Mouse (Mus musculus) midbrain, embryonic 13.5 days (tissue): Measurements from ENCODE around the gene Ppp4r2. TPM values are rescaled to one million over a fixed set of nuclear protein-coding genes. Genes with fewer than 3 reads are reported as not detected.

ENCODE experiments used
- ATAC-seq: fragments of 200-750 bp; cut with Nextera tagmentation; 2 replicates; pipeline ENCODE4 v1.8.0; 2017; ENCODE audit warnings: mild to moderate bottlenecking, moderate TSS enrichment, moderate library complexity
- H3K27ac ChIP-seq: fragments of 300-500 bp; sonication (generic); 2 replicates; pipeline ENCODE4 v1.5.1; 2015; ENCODE audit warnings: inconsistent platforms, mild to moderate bottlenecking, moderate library complexity
- H3K27me3 ChIP-seq: fragments of 300-500 bp; sonication (generic); 2 replicates; pipeline ENCODE4 v1.6.1; 2015; ENCODE audit warnings: mild to moderate bottlenecking, inconsistent platforms
- H3K36me3 ChIP-seq: fragments of 300-500 bp; sonication (generic); 2 replicates; pipeline ENCODE4 v1.6.1; 2015; ENCODE audit warnings: mild to moderate bottlenecking, inconsistent platforms
- H3K4me1 ChIP-seq: fragments of 300-500 bp; sonication (generic); replicated peaks from 2 replicates; pipeline ENCODE4 v1.6.1; 2015; ENCODE audit warnings: inconsistent platforms
- H3K4me2 ChIP-seq: fragments of 300-500 bp; sonication (generic); replicated peaks from 2 replicates; pipeline ENCODE4 v1.6.1; 2015; ENCODE audit warnings: moderate library complexity, mild to moderate bottlenecking, inconsistent platforms
- H3K4me3 ChIP-seq: fragments of 300-500 bp; sonication (generic); replicated peaks from 2 replicates; pipeline ENCODE4 v1.5.1; 2015; ENCODE audit warnings: mild to moderate bottlenecking, inconsistent platforms
- H3K9ac ChIP-seq: fragments of 300-500 bp; sonication (generic); replicated peaks from 2 replicates; pipeline ENCODE4 v1.6.1; 2015; ENCODE audit warnings: mild to moderate bottlenecking, inconsistent platforms
- H3K9me3 ChIP-seq: fragments of 300-500 bp; sonication (generic); 2 replicates; pipeline ENCODE4 v1.6.1; 2016; ENCODE audit warnings: mild to moderate bottlenecking, inconsistent platforms
- WGBS: fragments of 180-500 bp; shearing (Covaris S2); methylation state at CpG from one replicate; pipeline ENCODE4 v1.1.7; 2015; 5-methylcytosine and 5-hydroxymethylcytosine counted together
- polyA plus RNA-seq: library from polyadenylated mRNA; unstranded; fragments of >200 nt; fragmentation: Nextera tagmentation; extraction: Ambion mirVana; gene quantifications from 2 replicates; pipeline ENCODE4 v1.2.1, GENCODE M21; 2015

Ppp4r2 gene
- polyA plus RNA-seq, 1 experiment from 2014 or later: 26.4 TPM

- Histone ChIP-seq H3K9ac (no peak overlapping the region), H3K27ac (no peak overlapping the region), H3K4me2 (no peak overlapping the region), H3K9me3 (no peaks in the 10 kb centered on the region), H3K27me3 (no peaks in the 10 kb centered on the region), H3K4me1 (no peaks in the 10 kb centered on the region), H3K4me3 (no peak overlapping the region), H3K36me3 (no peaks in the 10 kb centered on the region)
- no peak for ATAC-seq
- 71% methylated on average over 1 of the region's 1 CpGs for WGBS
Observed at GRCm38 (mm10) chr6:100807746-100808145, 25.7 kb upstream of the Ppp4r2 start.

GRCm38 (mm10) chr6:100808221-100808778, 25.1 kb upstream of the Ppp4r2 start:
- 95% methylated on average over 6 of the region's 6 CpGs for WGBS

GRCm38 (mm10) chr6:100810117-100810516, 23.3 kb upstream of the Ppp4r2 start:
- H3K36me3 ChIP-seq: no peaks in the 10 kb centered on the region
- no peak overlapping the region for H3K4me3 ChIP-seq
- H3K4me1 ChIP-seq: no peaks in the 10 kb centered on the region
- 91% methylated on average over 4 of the region's 4 CpGs for WGBS
- H3K4me2 ChIP-seq: no peak overlapping the region
- no peaks in the 10 kb centered on the region for H3K27me3 ChIP-seq
- no peaks in the 10 kb centered on the region for H3K9me3 ChIP-seq
- no peak overlapping the region for H3K9ac ChIP-seq
- no peak overlapping the region for H3K27ac ChIP-seq
- ATAC-seq: no peak

More at GRCm38 (mm10) chr6:100808221-100808778, 25.1 kb upstream of the Ppp4r2 start:
- Histone ChIP-seq H3K4me2 (no peak overlapping the region), H3K36me3 (no peaks in the 10 kb centered on the region), H3K27ac (no peak overlapping the region), H3K4me3 (no peak overlapping the region), H3K4me1 (no peaks in the 10 kb centered on the region), H3K27me3 (no peaks in the 10 kb centered on the region), H3K9me3 (no peaks in the 10 kb centered on the region), H3K9ac (no peak overlapping the region)
- ATAC-seq: no peak

- Histone ChIP-seq H3K27ac (no peak overlapping the region), H3K36me3 (no peaks in the 10 kb centered on the region), H3K9me3 (no peaks in the 10 kb centered on the region), H3K4me3 (no peak overlapping the region), H3K27me3 (no peaks in the 10 kb centered on the region), H3K9ac (no peak overlapping the region), H3K4me1 (no peaks in the 10 kb centered on the region), H3K4me2 (no peak overlapping the region)
- ATAC-seq: no peak
- WGBS: 80% methylated on average over 3 of the region's 3 CpGs
Observed at GRCm38 (mm10) chr6:100811731-100812130, 21.7 kb upstream of the Ppp4r2 start.

- WGBS: 97% methylated on average over 2 of the region's 2 CpGs
- no peak for ATAC-seq
- no peaks in the 10 kb centered on the region for H3K9me3 ChIP-seq
- H3K4me1 ChIP-seq: no peaks in the 10 kb centered on the region
- H3K4me2 ChIP-seq: no peak overlapping the region
- no peak overlapping the region for H3K9ac ChIP-seq
- no peaks in the 10 kb centered on the region for H3K36me3 ChIP-seq
- no peak overlapping the region for H3K27ac ChIP-seq
- no peak overlapping the region for H3K4me3 ChIP-seq
- no peaks in the 10 kb centered on the region for H3K27me3 ChIP-seq
Observed at GRCm38 (mm10) chr6:100821367-100821766, 12.1 kb upstream of the Ppp4r2 start.

- H3K4me2 ChIP-seq: no peak overlapping the region
- WGBS: 90% methylated on average over 1 of the region's 1 CpGs
- no peaks in the 10 kb centered on the region for H3K27me3 ChIP-seq
- H3K9ac ChIP-seq: no peak overlapping the region
- no peak overlapping the region for H3K27ac ChIP-seq
- no peaks in the 10 kb centered on the region for H3K9me3 ChIP-seq
- no peaks in the 10 kb centered on the region for H3K4me1 ChIP-seq
- ATAC-seq: no peak
- no peak overlapping the region for H3K4me3 ChIP-seq
- H3K36me3 ChIP-seq: no peaks in the 10 kb centered on the region
Observed at GRCm38 (mm10) chr6:100823356-100823755, 10.1 kb upstream of the Ppp4r2 start.

- no peaks in the 10 kb centered on the region for H3K27me3 ChIP-seq
- H3K9me3 ChIP-seq: no peaks in the 10 kb centered on the region
- WGBS: 65% methylated on average over 7 of the region's 7 CpGs
- no peak overlapping the region for H3K4me2 ChIP-seq
- no peak overlapping the region for H3K4me3 ChIP-seq
- ATAC-seq: no peak
- no peak overlapping the region for H3K27ac ChIP-seq
- no peak overlapping the region for H3K9ac ChIP-seq
- H3K4me1 ChIP-seq: no peaks in the 10 kb centered on the region
- H3K36me3 ChIP-seq: no peaks in the 10 kb centered on the region
Observed at GRCm38 (mm10) chr6:100824381-100824965, 8.9 kb upstream of the Ppp4r2 start.

GRCm38 (mm10) chr6:100826046-100826445, 7.4 kb upstream of the Ppp4r2 start:
- H3K4me3 ChIP-seq: no peak overlapping the region
- WGBS: 92% methylated on average over 6 of the region's 6 CpGs
- H3K9ac ChIP-seq: no peak overlapping the region
- no peak overlapping the region for H3K4me2 ChIP-seq
- no peaks in the 10 kb centered on the region for H3K27me3 ChIP-seq
- no peaks in the 10 kb centered on the region for H3K9me3 ChIP-seq
- H3K4me1 ChIP-seq: no peaks in the 10 kb centered on the region
- no peaks in the 10 kb centered on the region for H3K36me3 ChIP-seq
- no peak overlapping the region for H3K27ac ChIP-seq
- ATAC-seq: no peak

- ATAC-seq: no peak
- Histone ChIP-seq H3K4me2 (no peak overlapping the region), H3K4me1 (no peaks in the 10 kb centered on the region), H3K9me3 (no peaks in the 10 kb centered on the region), H3K27ac (no peak overlapping the region), H3K9ac (no peak overlapping the region), H3K27me3 (no peaks in the 10 kb centered on the region), H3K4me3 (no peak overlapping the region), H3K36me3 (no peaks in the 10 kb centered on the region)
- WGBS: 97% methylated on average over 7 of the region's 7 CpGs
Observed at GRCm38 (mm10) chr6:100828565-100828964, 4.9 kb upstream of the Ppp4r2 start.

- WGBS: 80% methylated on average over 5 of the region's 5 CpGs
- Histone ChIP-seq H3K36me3 (no peaks in the 10 kb centered on the region), H3K4me1 (peaks cover 4% of the 10 kb centered on the region; the same call in 1 of the 2 replicates), H3K27me3 (no peaks in the 10 kb centered on the region), H3K9ac (no peak overlapping the region), H3K4me2 (no peak overlapping the region), H3K4me3 (no peak overlapping the region), H3K9me3 (no peaks in the 10 kb centered on the region), H3K27ac (no peak overlapping the region)
- ATAC-seq: no peak
Observed at GRCm38 (mm10) chr6:100829770-100830169, 3.7 kb upstream of the Ppp4r2 start.

GRCm38 (mm10) chr6:100831188-100831587, 2.2 kb upstream of the Ppp4r2 start:
- Histone ChIP-seq H3K27ac (no peak overlapping the region), H3K9me3 (no peaks in the 10 kb centered on the region), H3K9ac (no peak overlapping the region), H3K27me3 (no peaks in the 10 kb centered on the region), H3K4me3 (no peak overlapping the region), H3K4me1 (peaks cover 18% of the 10 kb centered on the region), H3K4me2 (no peak overlapping the region), H3K36me3 (peaks cover 10% of the 10 kb centered on the region)
- ATAC-seq: no peak
- WGBS: 83% methylated on average over 3 of the region's 3 CpGs

- no peaks in the 10 kb centered on the region for H3K27me3 ChIP-seq
- no peak for ATAC-seq
- H3K36me3 ChIP-seq: peaks cover 16% of the 10 kb centered on the region
- H3K4me1 ChIP-seq: peaks cover 20% of the 10 kb centered on the region
- H3K9ac ChIP-seq: no peak overlapping the region
- no peak overlapping the region for H3K4me3 ChIP-seq
- 89% methylated on average over 6 of the region's 6 CpGs for WGBS
- no peak overlapping the region for H3K27ac ChIP-seq
- H3K4me2 ChIP-seq: no peak overlapping the region
- H3K9me3 ChIP-seq: no peaks in the 10 kb centered on the region
Observed at GRCm38 (mm10) chr6:100831751-100832150, 1.7 kb upstream of the Ppp4r2 start.
